Mouse (Mus musculus): ENCODE measurements at regions not wholly inside any gene's neighbourhood (a gene's known extent, or its start where the extent isn't known, plus 50 kb on each side); places are given as distances from the start of the nearest gene placed in this dataset.

GRCm38 (mm10) chr3:105133011-105133410 lies 66.4 kb downstream of the 4930564D02Rik start:
- TF ChIP-seq CTCF (IDR thresholded peaks at IDR 0.05; ENCODE audit: control insufficient read depth, insufficient read depth, insufficient replicate concordance, low read depth, low read length) (no peak), POLR2A (IDR thresholded peaks at IDR 0.05; ENCODE audit: control insufficient read depth, low read depth, low read length) (no peak)
